Mouse (Mus musculus): ENCODE measurements around the gene Snx25.

- TF ChIP-seq POLR2A (IDR thresholded peaks at IDR 0.05; ENCODE audit: borderline replicate concordance, control insufficient read depth, low read depth, low read length), result no peak
- no peak for TF ChIP-seq CTCF (IDR thresholded peaks at IDR 0.05; ENCODE audit: control insufficient read depth, insufficient read depth, low read length)
These were observed 10.3 kb downstream of the Snx25 start for GRCm38 (mm10) chr8:46141688-46142087.
